Mouse (Mus musculus): Measurements from ENCODE around the gene Btbd16.

Gene Btbd16

GRCm38 (mm10) chr7:130866640-130867039 lies 92.8 kb downstream of the Btbd16 start:
- DNase-seq, result no peak

- no peak for DNase-seq
Measured at GRCm38 (mm10) chr7:130867256-130867655, 93.4 kb downstream of the Btbd16 start.

All from cerebellum, adult 18-20 months (tissue).